Mouse (Mus musculus) liver, embryonic 12.5 days (tissue): Measurements from ENCODE around the gene Abhd17c. TPM values are rescaled to one million over a fixed set of nuclear protein-coding genes. Genes with fewer than 3 reads are reported as not detected.

Experiments
- polyA plus RNA-seq: library from polyadenylated mRNA; unstranded; fragments of >200 nt; fragmentation: Nextera tagmentation; extraction: Ambion mirVana; gene quantifications from 2 replicates; pipeline ENCODE4 v1.2.1, GENCODE M21; 2016

Gene Abhd17c
- polyA plus RNA-seq, 1 experiment from 2014 or later: 44.9 TPM

Other genes starting within 250 kb of the Abhd17c start
- gene Cemip, start 65.4 kb downstream of the Abhd17c start, polyA plus RNA-seq: 0.05 and 0.13 TPM in 2 replicates